Mouse (Mus musculus): ENCODE measurements around the gene Spns1.

The Spns1 gene

DNA sequence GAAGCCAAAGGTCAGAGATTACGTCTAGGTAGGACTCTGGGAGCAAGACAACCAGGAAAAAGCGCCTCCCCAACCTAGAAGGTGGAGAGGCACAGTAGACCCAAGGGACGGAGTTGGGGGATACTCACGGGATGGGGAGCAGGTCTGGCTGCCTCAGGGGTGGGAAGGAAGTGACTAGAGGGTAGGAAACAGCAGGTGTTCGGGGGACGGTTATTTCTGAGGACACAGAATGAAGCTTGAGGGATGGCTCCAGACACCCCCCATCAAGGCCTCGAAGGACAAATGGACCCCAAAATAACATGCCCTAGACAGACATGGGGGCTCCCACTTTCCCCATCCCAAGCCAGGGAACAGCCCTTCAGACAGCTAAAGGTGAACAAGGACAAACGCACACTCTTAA lies 8.9 kb downstream of the Spns1 start:
- DNase-seq: no peak

DNA sequence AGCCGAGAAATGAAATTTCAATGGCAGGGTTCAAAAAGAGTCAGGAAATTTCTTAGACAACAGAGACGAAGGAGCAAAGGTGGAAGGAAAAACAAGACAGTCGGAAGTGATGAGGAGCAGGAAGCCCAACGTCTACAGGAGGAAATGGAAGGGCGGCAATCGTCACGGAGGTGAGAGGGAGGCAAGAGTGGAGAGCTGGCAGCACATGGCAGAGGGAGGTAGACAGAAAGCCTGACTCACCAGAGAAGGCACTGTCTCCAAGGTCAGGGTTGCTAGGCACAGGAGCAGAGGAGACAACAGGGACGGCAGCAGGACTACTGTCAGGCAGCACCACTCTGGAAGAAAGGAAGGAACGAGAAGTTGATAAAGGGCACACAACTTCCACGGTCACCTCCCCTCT lies 9.6 kb downstream of the Spns1 start:
- DNase-seq: no peak

- DNase-seq: no peak
Measured at GRCm38 (mm10) chr7:126363038-126363437, 14.2 kb downstream of the Spns1 start.

DNA sequence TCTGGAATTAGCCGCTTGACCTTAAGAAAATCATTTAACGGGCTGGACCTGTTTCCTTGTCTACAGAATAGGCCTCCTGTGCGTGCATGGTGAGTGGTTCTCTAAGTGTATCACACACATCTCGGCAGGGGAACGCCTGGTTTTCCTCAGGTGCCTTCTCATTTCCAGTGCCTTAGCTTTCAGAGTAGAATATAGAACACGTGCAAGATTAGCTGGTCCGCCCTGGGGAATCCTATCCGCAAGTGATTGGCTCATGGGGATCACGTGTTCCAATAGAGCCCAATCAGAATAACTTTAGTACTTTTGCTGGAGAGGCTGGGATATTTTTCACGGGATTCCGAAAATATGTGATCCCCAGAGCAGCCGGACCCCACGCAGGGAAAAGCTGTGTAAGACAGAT lies 18.2 kb downstream of the Spns1 start:
- DNase-seq: no peak

DNA sequence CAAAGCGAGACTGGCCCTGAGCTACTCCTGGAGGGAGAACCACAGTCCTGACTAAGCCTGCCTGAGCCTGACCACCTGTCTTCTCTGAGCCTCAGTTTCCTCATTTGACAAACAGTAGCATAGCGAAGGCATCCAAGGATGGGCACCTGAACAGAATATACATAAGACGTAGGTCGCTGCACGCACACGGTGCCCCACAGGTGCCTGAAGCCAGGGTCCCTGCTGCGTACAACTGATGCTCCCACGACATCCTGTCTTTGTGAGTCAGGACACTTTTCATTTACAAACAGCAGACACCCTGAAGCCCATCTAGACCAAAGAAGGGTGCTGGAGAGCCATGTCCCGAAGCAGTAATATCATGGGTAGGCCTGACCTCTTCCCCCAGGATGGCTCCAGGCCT lies 18.8 kb downstream of the Spns1 start:
- no peak for DNase-seq

DNA sequence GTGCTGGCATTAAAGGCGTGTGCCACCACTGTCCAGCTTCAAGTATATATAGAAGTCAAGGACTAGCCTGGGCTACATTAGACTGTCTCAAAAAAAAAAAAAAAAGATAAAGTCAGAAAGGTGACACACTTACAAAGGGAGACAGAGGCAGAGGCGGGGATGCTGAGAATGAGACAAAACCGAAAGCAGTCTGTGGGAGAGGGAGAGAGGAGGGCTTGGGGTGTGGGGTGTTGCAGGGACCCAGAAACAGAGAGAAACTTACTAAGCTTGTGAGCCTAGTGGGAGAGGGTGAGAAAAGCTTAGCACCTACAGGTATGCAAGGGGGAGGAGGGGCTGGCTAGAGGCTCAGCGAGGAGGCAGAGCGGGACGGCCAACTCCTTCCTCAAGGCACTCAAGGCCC lies 19.4 kb downstream of the Spns1 start:
- no peak for DNase-seq

- DNase-seq: no peak
Measured at GRCm38 (mm10) chr7:126356793-126357591, 20.3 kb downstream of the Spns1 start.

- DNase-seq: no peak
Measured at GRCm38 (mm10) chr7:126355847-126356597, 21.2 kb downstream of the Spns1 start.

- DNase-seq: no peak
Measured at GRCm38 (mm10) chr7:126354738-126355614, 22.3 kb downstream of the Spns1 start.

DNA sequence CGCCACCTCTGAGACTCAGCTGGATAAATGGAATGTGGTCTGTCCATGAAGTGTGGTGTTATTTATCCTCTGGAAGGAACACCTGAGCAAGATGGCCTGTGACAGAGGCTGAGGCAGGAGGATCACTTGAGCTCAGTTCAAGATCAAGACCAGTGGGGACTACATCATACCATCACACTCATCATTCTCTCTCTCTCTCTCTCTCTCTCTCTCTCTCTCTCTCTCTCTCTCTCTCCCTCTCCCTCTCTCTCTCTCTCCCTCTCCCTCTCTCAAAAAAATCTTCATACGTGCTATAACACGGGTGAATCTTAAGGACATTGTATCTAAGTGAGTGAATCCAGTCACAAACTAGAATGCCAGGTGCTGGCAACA lies 23.3 kb downstream of the Spns1 start:
- no peak for DNase-seq

DNA sequence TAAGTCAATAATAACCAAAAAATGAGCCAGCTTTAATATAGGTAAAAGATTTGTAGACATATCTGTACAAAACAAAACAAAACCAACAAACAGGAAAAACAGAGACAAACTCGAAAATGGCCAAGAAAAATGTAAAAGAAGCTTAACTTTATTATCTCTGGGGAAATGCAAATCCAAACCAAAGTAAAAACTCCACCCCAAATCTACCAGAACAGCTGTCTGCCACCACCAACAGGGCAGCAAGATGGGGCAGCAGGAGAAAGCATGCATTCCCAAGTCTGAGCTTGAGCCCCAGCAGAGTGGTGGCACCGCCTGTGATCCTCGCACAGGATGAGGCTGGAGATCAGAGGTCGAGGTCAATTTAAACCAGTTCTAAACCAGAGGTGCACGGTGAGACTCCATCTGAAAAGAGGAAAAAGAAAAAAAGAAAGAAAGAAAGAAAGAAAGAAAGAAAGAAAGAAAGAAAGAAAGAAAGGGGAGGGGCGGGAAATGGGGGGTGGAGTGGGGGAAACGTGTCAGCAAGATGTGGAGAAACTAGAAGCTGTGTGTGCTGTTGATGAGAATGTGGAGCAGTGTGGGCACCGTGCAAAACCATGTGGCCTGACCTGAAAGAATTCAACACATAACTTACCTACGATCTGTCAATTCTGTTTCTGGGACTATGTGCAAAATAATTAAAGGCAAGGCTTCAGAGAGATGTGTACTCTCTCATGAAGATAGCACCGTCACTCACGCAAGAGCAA lies 23.8 kb downstream of the Spns1 start:
- DNase-seq: no peak

DNA sequence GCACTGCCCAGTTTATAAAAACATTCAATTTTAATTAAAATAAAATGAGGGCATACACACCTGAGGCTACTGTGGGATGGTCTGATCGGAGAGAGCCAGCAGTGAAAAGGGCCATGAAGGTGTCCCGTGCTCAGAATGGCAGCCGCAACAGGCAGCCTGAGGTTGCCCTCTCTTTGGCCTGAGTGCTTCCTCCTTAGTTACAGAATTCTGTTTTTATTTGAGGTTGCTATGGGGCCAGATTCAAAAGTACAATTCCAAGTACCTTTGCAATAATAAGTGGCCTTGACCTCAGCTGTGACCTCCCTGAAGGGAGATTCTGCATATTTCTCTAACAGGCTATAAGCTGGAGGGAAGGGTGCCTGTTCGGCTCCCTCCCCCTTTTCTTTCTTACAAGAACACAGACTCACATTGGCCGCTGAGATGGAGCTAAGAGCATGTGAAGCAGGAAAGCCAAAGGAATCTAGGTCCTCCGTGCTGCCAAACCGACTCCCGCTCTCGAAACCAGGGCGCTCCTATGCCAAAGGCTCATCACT lies 25.8 kb downstream of the Spns1 start:
- DNase-seq: no peak

- DNase-seq: no peak
Measured at GRCm38 (mm10) chr7:126350748-126351418, 26.4 kb downstream of the Spns1 start.

- DNase-seq: no peak
Measured at GRCm38 (mm10) chr7:126348293-126348692, 29.0 kb downstream of the Spns1 start.

- DNase-seq: no peak
Measured at GRCm38 (mm10) chr7:126347098-126347497, 30.2 kb downstream of the Spns1 start.

DNA sequence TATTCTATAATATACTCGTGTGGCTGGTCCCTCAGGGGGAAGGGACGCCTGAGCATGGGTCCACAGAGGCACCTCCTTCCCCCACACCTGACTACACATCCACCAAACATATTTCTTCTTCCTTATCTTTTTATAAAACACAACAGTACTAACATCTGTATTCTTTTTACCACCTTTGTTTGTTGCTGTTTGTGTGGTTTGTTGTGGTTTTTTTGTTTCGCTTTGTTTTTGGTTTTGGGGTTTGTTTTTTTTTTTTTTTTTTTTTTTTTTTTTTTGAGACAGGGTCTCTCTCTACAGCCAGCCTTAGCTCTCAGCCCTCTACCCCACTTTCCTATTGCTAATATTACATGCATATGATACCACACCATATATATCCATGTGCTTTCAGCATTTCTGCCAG lies 31.3 kb downstream of the Spns1 start:
- no peak for DNase-seq

- DNase-seq: no peak
Measured at GRCm38 (mm10) chr7:126345557-126345956, 31.7 kb downstream of the Spns1 start.

DNA sequence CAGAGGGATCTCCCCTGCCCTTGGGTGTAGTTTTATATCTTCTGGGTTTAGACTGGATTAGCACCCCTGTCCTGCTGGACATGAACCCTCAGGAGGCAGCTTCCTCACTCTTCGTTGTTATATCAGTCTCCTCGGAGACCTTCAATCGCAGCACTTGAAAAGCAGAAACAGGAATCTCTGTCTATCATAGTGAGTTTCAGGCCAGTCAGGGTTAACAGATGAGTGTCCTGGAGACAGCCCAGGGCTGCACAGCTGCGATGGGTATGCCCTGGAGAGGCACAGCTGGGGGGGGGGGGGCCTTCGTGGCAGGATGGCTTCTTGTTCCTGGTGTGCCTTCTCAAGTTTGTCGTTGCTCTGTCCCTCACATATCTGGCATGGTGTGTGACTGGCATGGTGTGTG lies 36.4 kb downstream of the Spns1 start:
- no peak for DNase-seq

GRCm38 (mm10) chr7:126340206-126340618 lies 37.0 kb downstream of the Spns1 start:
- no peak for DNase-seq

DNA sequence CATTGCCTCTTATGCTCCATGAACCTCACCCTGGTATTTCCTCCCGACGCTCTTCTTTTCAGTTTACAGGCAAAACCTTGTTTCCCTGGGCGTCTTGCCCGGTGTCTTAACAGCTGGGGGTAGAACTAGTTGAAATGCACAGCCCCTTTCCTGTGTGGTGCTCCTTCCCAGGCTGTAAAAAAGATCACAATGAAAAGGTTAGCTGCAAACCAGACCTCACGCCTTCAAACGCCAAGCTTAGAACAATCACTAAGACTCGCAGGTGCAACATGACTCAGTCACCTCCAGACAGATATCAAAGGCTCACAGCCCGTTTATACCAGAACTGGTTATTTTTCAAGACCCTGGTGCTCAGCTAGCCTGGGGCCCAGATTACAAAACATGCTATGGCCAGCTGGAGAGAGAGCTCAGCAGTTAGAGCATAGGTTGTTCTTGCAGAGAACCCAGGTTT lies 37.7 kb downstream of the Spns1 start:
- no peak for DNase-seq

DNA sequence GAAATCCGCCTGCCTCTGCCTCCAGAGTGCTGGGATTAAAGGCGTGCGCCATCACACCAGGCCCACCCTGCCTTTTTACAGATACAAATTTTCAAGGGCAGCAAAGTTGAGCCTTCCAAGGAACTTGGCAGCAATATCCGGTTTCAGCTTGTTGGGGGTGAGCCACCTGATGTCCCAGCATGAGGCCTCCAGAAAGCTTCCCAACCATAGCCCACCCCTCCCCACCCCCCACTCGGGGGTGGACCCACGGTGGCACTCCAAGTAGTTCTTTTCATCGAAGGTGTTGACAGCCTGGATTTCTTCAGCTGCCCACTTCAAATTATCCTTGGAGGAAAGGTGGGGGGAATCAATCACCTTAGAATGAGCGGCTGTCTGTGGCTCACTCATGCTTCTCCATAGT lies 38.3 kb downstream of the Spns1 start:
- DNase-seq: no peak

DNA sequence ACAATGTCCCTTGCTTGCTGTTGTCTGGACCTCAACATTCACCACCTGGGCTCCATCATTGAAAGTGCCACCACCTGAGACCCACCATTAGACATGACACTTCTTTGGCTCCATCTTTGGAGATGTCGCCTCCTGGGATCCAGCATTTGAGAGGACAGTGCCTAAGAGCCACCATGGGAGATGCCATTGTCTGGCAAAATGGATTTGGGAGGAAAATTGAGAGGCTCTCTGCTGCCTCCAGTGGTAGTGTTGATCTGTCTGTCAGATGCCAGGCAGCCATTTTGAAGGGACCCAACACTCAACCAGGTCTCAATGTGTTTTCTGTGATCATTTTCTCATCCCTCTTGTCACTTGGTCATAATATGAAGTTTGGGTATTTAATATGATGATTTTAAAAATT lies 41.7 kb downstream of the Spns1 start:
- DNase-seq: no peak

Measured in cerebellum, adult 18-20 months (tissue).